Mouse (Mus musculus) heart, postnatal 0 days (tissue): ENCODE results near the gene Grcc10. TPM values are rescaled to one million over a fixed set of nuclear protein-coding genes. Genes with fewer than 3 reads are reported as not detected.
A peak's percentile ranks its signal among the peaks of the same experiment; 100 is the strongest.

ENCODE experiments used
- ATAC-seq: fragments of 200-750 bp; cut with Nextera tagmentation; 2 replicates; pipeline ENCODE4 v1.8.0; 2017; ENCODE audit warnings: low read depth, moderate number of reproducible peaks, moderate library complexity; ENCODE audit not compliant: insufficient read depth
- DNase-seq: peaks from one replicate; pipeline ENCODE4 v3.0.0-alpha.2; 2016; ENCODE audit warnings: low spot score
- H3K27ac ChIP-seq: fragments of 300-500 bp; sonication (generic); 2 replicates; pipeline ENCODE4 v1.5.1; 2014; ENCODE audit warnings: low read depth, mild to moderate bottlenecking
- H3K27me3 ChIP-seq: fragments of 300-500 bp; sonication (generic); 2 replicates; pipeline ENCODE4 v1.6.1; 2014; ENCODE audit warnings: low read length, mixed read lengths; ENCODE audit not compliant: control insufficient read depth, insufficient read depth
- H3K36me3 ChIP-seq: fragments of 300-500 bp; sonication (generic); replicated peaks from 2 replicates; pipeline ENCODE4 v1.6.1; 2014; ENCODE audit warnings: low read length, mixed read lengths; ENCODE audit not compliant: control insufficient read depth, insufficient read depth
- H3K4me1 ChIP-seq: fragments of 300-500 bp; sonication (generic); 2 replicates; pipeline ENCODE4 v1.6.1; 2014; ENCODE audit warnings: antibody characterized with exemption; ENCODE audit not compliant: control insufficient read depth, insufficient read depth
- H3K4me2 ChIP-seq: fragments of 300-500 bp; sonication (generic); 2 replicates; pipeline ENCODE4 v1.6.1; 2014; ENCODE audit warnings: low read depth, mild to moderate bottlenecking, low read length, moderate library complexity
- H3K4me3 ChIP-seq: fragments of 300-500 bp; sonication (generic); 2 replicates; pipeline ENCODE4 v1.5.1; 2014; ENCODE audit warnings: low read depth, low read length
- H3K9ac ChIP-seq: fragments of 300-500 bp; sonication (generic); replicated peaks from 2 replicates; pipeline ENCODE4 v1.6.1; 2014; ENCODE audit warnings: low read depth, low read length, mixed read lengths
- H3K9me3 ChIP-seq: fragments of 300-500 bp; sonication (generic); replicated peaks from 2 replicates; pipeline ENCODE4 v1.6.1; 2016; ENCODE audit warnings: low read length; ENCODE audit not compliant: control insufficient read depth
- CTCF ChIP-seq: IDR thresholded peaks from 2 replicates; pipeline ENCODE4 v1.5.1; 2016; ENCODE audit warnings: antibody characterized with exemption, control low read depth, low read depth
- EP300 ChIP-seq: IDR thresholded peaks from 2 replicates; pipeline ENCODE4 v1.6.1; 2016; ENCODE audit warnings: antibody characterized with exemption, low read depth
- WGBS: fragments of 180-500 bp; shearing (Covaris S2); extraction: QIAGEN DNeasy Blood & Tissue Kit; methylation state at CpG from one replicate; pipeline ENCODE4 v1.1.7; 2014; 5-methylcytosine and 5-hydroxymethylcytosine counted together
- polyA plus RNA-seq: library from polyadenylated mRNA; unstranded; fragments of >200 nt; fragmentation: Nextera tagmentation; extraction: Ambion mirVana; gene quantifications from 2 replicates; pipeline ENCODE4 v1.2.1, GENCODE M21; 2015
- total RNA-seq: library from RNA; depleted of rRNA; stranded (reverse); fragments of >200 nt; gene quantifications from 2 replicates; pipeline ENCODE4 v1.2.3, GENCODE M21; 2014; ENCODE audit warnings: low replicate concordance

Gene Grcc10
- total and polyA plus RNA-seq, 2 experiments from 2014 or later: 119 to 492 TPM

GRCm38 (mm10) chr6:124742839-124743514 lies 1.8 kb upstream of the Grcc10 start:
- Histone ChIP-seq H3K4me2 (no peak overlapping the region), H3K4me3 (no peak overlapping the region), H3K27me3 (no peaks in the 10 kb centered on the region), H3K9ac (no peak overlapping the region), H3K9me3 (no peaks in the 10 kb centered on the region), H3K4me1 (peaks cover 9% of the 10 kb centered on the region; the same call in 1 of the 2 replicates), H3K27ac (no peak overlapping the region), H3K36me3 (peaks cover 26% of the 10 kb centered on the region)
- DNase-seq (no peak), ATAC-seq (no peak)
- TF ChIP-seq EP300 (no peak), CTCF (no peak)
- 82% methylated on average over 15 of the region's 15 CpGs for WGBS

- peak overlapping the region; percentile 64 for H3K4me3 ChIP-seq
- peaks cover 16% of the 10 kb centered on the region for H3K36me3 ChIP-seq
- peak overlapping the region; percentile 98 for H3K27ac ChIP-seq
- no peak for ATAC-seq
- TF ChIP-seq CTCF: no peak
- no peak for TF ChIP-seq EP300
- WGBS: 77% methylated on average over 3 of the region's 3 CpGs
- peak overlapping the region; percentile 74 for H3K9ac ChIP-seq
- H3K4me2 ChIP-seq: peak overlapping the region; percentile 84
- DNase-seq: no peak
- H3K4me1 ChIP-seq: peaks cover 9% of the 10 kb centered on the region; the same call in 1 of the 2 replicates
- H3K9me3 ChIP-seq: no peaks in the 10 kb centered on the region
- no peaks in the 10 kb centered on the region for H3K27me3 ChIP-seq
These were observed 668 bp upstream of the Grcc10 start for GRCm38 (mm10) chr6:124741842-124742241.

- WGBS: under 1% methylated on average over 29 of the region's 29 CpGs
- peak; percentile 67 for DNase-seq
These were observed 825 bp downstream of the Grcc10 start for GRCm38 (mm10) chr6:124740211-124740887.

GRCm38 (mm10) chr6:124739231-124739796 lies 1.9 kb downstream of the Grcc10 start:
- Histone ChIP-seq H3K27ac (no peak overlapping the region), H3K4me3 (no peak overlapping the region), H3K4me1 (peaks cover 5% of the 10 kb centered on the region; the same call in 1 of the 2 replicates), H3K27me3 (no peaks in the 10 kb centered on the region), H3K9ac (no peak overlapping the region; the same call in 1 of the 2 replicates), H3K36me3 (peaks cover 12% of the 10 kb centered on the region), H3K4me2 (0 out of 2 replicates have a peak overlapping the region, but pooled peaks have one; percentile 84), H3K9me3 (no peaks in the 10 kb centered on the region)
- TF ChIP-seq EP300: no peak
- no peak for TF ChIP-seq CTCF
- ATAC-seq (no peak), DNase-seq (no peak)
- WGBS: 87% methylated on average over 10 of the region's 10 CpGs

More at GRCm38 (mm10) chr6:124740211-124740887, 825 bp downstream of the Grcc10 start:
- no peaks in the 10 kb centered on the region for H3K27me3 ChIP-seq
- peak overlapping the region; percentile 84 for H3K4me2 ChIP-seq
- peaks cover 5% of the 10 kb centered on the region; the same call in 1 of the 2 replicates for H3K4me1 ChIP-seq
- ATAC-seq: peak; percentile 37
- TF ChIP-seq EP300: no peak
- TF ChIP-seq CTCF: peak; percentile 56
- H3K27ac ChIP-seq: peak overlapping the region; percentile 98
- no peaks in the 10 kb centered on the region for H3K9me3 ChIP-seq
- peaks cover 16% of the 10 kb centered on the region for H3K36me3 ChIP-seq
- H3K4me3 ChIP-seq: peak overlapping the region; percentile 64
- H3K9ac ChIP-seq: peak overlapping the region; percentile 74

- Histone ChIP-seq H3K9ac (no peak within 1 kb of the TSS; the same call in 1 of the 2 replicates), H3K9me3 (no peaks in the 10 kb centered on the region), H3K4me2 (peak within 1 kb of the TSS; percentile 11; the same call in 1 of the 2 replicates), H3K4me3 (no peak within 1 kb of the TSS), H3K27ac (no peak within 1 kb of the TSS), H3K36me3 (peaks cover 8% of the 10 kb centered on the region), H3K4me1 (peaks cover 5% of the 10 kb centered on the region; the same call in 1 of the 2 replicates), H3K27me3 (no peaks in the 10 kb centered on the region)
- DNase-seq: no peak
- no peak for ATAC-seq
- 40% methylated on average over 15 of the region's 15 CpGs for WGBS
- TF ChIP-seq EP300 (no peak), CTCF (no peak)
These were observed 2.6 kb downstream of the Grcc10 start, which contains the start of gene Ptpn6 for GRCm38 (mm10) chr6:124738511-124739023. TSS of gene Ptpn6 (minus strand) at chr6:124738714.
